Mouse (Mus musculus) left cerebral cortex, adult 9 months (tissue): ENCODE results near the gene Neil3.
"Not testable (repeated sequence)": the region's sequence is repeated elsewhere in the genome, so short reads cannot be mapped to it uniquely, and the experiment has no call there.

Experiments
- DNase-seq, 2 experiments: peaks; one replicate each; pipeline ENCODE4 v3.0.0; 2022; ENCODE audit warnings: low spot score in 2 of 2

The Neil3 gene

GRCm38 (mm10) chr8:53538049-53538448 lies 100.8 kb downstream of the Neil3 start:
- not testable (repeated sequence) for DNase-seq
